Mouse (Mus musculus) MEL (cell line): Measurements from ENCODE around the gene Slc1a5. TPM values are rescaled to one million over a fixed set of nuclear protein-coding genes. Genes with fewer than 3 reads are reported as not detected.

Experiments
- DNase-seq: peaks from one replicate; pipeline ENCODE4 v3.0.0; 2011; ENCODE audit warnings: low read depth, low spot score
- H3K27ac ChIP-seq: 2 replicates; pipeline ENCODE4 v1.5.1; 2012; ENCODE audit warnings: low read depth, mild to moderate bottlenecking, control low read depth, low read length, moderate library complexity; ENCODE audit not compliant: control insufficient read depth
- H3K27me3 ChIP-seq, 2 experiments: fragments of 150-350 bp in 1 of 2; sonication (generic) in 1 of 2; 2 replicates each; pipeline ENCODE4 v1.6.1; 2012; ENCODE audit warnings: low read length in 2 of 2, mild to moderate bottlenecking in 2 of 2, improper control_type of control experiment in 1 of 2, moderate library complexity in 1 of 2; ENCODE audit not compliant: insufficient read depth in 2 of 2, control insufficient read depth in 1 of 2
- H3K36me3 ChIP-seq, 2 experiments: 2 replicates each; pipeline ENCODE4 v1.6.1; 2012 to 2014; ENCODE audit warnings: low read length in 2 of 2, improper control_type of control experiment in 1 of 2, inconsistent platforms in 1 of 2, mild to moderate bottlenecking in 1 of 2; ENCODE audit not compliant: insufficient read depth in 2 of 2, control insufficient read depth in 1 of 2
- H3K4me1 ChIP-seq, 2 experiments: fragments of 150-350 bp in 1 of 2; sonication (generic) in 1 of 2; 2 replicates each; pipeline ENCODE4 v1.6.1; 2012; ENCODE audit warnings: low read length in 2 of 2, improper control_type of control experiment in 1 of 2, mild to moderate bottlenecking in 1 of 2; ENCODE audit not compliant: insufficient read depth in 2 of 2, control insufficient read depth in 1 of 2
- H3K4me3 ChIP-seq, 2 experiments: fragments of 150-350 bp in 1 of 2; sonication (generic) in 1 of 2; 2 replicates each; pipeline ENCODE4 v1.5.1; 2012; ENCODE audit warnings: low read depth in 2 of 2, low read length in 2 of 2, mild to moderate bottlenecking in 2 of 2, moderate library complexity in 2 of 2, control low read depth in 1 of 2, improper control_type of control experiment in 1 of 2; ENCODE audit not compliant: control insufficient read depth in 1 of 2, insufficient read depth in 1 of 2
- H3K79me2 ChIP-seq: 2 replicates; pipeline ENCODE4 v1.6.1; 2012; ENCODE audit warnings: mild to moderate bottlenecking, low read length, moderate library complexity; ENCODE audit not compliant: control insufficient read depth, poor library complexity, insufficient read depth
- H3K9ac ChIP-seq: 2 replicates; pipeline ENCODE4 v1.6.1; 2012; ENCODE audit warnings: low read depth, mild to moderate bottlenecking, control low read depth, low read length, moderate library complexity; ENCODE audit not compliant: control insufficient read depth, poor library complexity, severe bottlenecking
- H3K9me3 ChIP-seq: fragments of 150-350 bp; sonication (generic); replicated peaks from 2 replicates; pipeline ENCODE4 v1.6.1; 2012; ENCODE audit warnings: mild to moderate bottlenecking, low read length, improper control_type of control experiment, moderate library complexity; ENCODE audit not compliant: insufficient read depth
- CTCF ChIP-seq, 3 experiments: IDR thresholded peaks in 2 of 3; conservative IDR thresholded peaks in 1 of 3; 2 replicates each; pipeline ENCODE4 v1.5.1; 2011 to 2012; ENCODE audit warnings: low read length in 3 of 3, low read depth in 2 of 3, mild to moderate bottlenecking in 2 of 3, improper control_type of control experiment in 1 of 3, inconsistent platforms in 1 of 3, mixed read lengths in 1 of 3, moderate library complexity in 1 of 3; ENCODE audit not compliant: control insufficient read depth in 1 of 3, insufficient read depth in 1 of 3, poor library complexity in 1 of 3, severe bottlenecking in 1 of 3
- ELF1 ChIP-seq: IDR thresholded peaks from 2 replicates; pipeline ENCODE4 v1.6.1; 2014; ENCODE audit warnings: low read depth, mild to moderate bottlenecking, inconsistent platforms, low read length, improper control_type of control experiment, moderate library complexity
- GABPA ChIP-seq: IDR thresholded peaks from 2 replicates; pipeline ENCODE4 v1.6.1; 2012; ENCODE audit warnings: low read depth, mild to moderate bottlenecking, inconsistent platforms, low read length, improper control_type of control experiment, moderate library complexity
- JUND ChIP-seq: IDR thresholded peaks from 2 replicates; pipeline ENCODE4 v1.6.1; 2011; ENCODE audit warnings: low read depth, mild to moderate bottlenecking, improper control_type of control experiment, low read length
- KAT2A ChIP-seq: conservative IDR thresholded peaks from 2 replicates; pipeline ENCODE4 v1.6.1; 2012; ENCODE audit warnings: low read depth, low read length, improper control_type of control experiment, inconsistent platforms
- MAFK ChIP-seq: IDR thresholded peaks from 2 replicates; pipeline ENCODE4 v1.6.1; 2011; ENCODE audit warnings: low read depth, mild to moderate bottlenecking, low read length, improper control_type of control experiment, borderline replicate concordance
- MAX ChIP-seq: IDR thresholded peaks from 2 replicates; pipeline ENCODE4 v1.6.1; 2011; ENCODE audit warnings: low read length, improper control_type of control experiment
- MAZ ChIP-seq: IDR thresholded peaks from 2 replicates; pipeline ENCODE4 v1.6.1; 2012; ENCODE audit warnings: low read depth, mild to moderate bottlenecking, inconsistent platforms, low read length, improper control_type of control experiment
- MEF2A ChIP-seq: IDR thresholded peaks from 2 replicates; pipeline ENCODE4 v1.6.1; 2014; ENCODE audit warnings: low read depth, mild to moderate bottlenecking, inconsistent platforms, low read length, improper control_type of control experiment; ENCODE audit not compliant: poor library complexity, insufficient replicate concordance, severe bottlenecking; ENCODE audit errors: extremely low read depth
- MYB ChIP-seq: IDR thresholded peaks from 2 replicates; pipeline ENCODE4 v1.6.1; 2011; ENCODE audit warnings: mild to moderate bottlenecking, low read depth, low read length, improper control_type of control experiment
- MYC ChIP-seq: IDR thresholded peaks from 2 replicates; pipeline ENCODE4 v1.6.1; 2011; ENCODE audit warnings: low read depth, mild to moderate bottlenecking, low read length, improper control_type of control experiment, moderate library complexity
- NELFE ChIP-seq: IDR thresholded peaks from 2 replicates; pipeline ENCODE4 v1.6.1; 2011; ENCODE audit warnings: low read depth, low read length, improper control_type of control experiment
- NRF1 ChIP-seq: IDR thresholded peaks from 2 replicates; pipeline ENCODE4 v1.6.1; 2014; ENCODE audit warnings: low read depth, mild to moderate bottlenecking, inconsistent platforms, low read length, improper control_type of control experiment, moderate library complexity; ENCODE audit not compliant: poor library complexity, insufficient read depth, severe bottlenecking
- POLR2AphosphoS2 ChIP-seq: IDR thresholded peaks from 2 replicates; pipeline ENCODE4 v1.6.1; 2011; ENCODE audit warnings: low read length, improper control_type of control experiment
- POLR2AphosphoS5 ChIP-seq: IDR thresholded peaks from 2 replicates; pipeline ENCODE4 v1.6.1; 2012; ENCODE audit warnings: low read depth, borderline replicate concordance, mild to moderate bottlenecking, inconsistent platforms, low read length, moderate library complexity, mixed read lengths
- RCOR1 ChIP-seq: IDR thresholded peaks from 2 replicates; pipeline ENCODE4 v1.6.1; 2012; ENCODE audit warnings: low read depth, mild to moderate bottlenecking, inconsistent platforms, low read length, improper control_type of control experiment
- SIN3A ChIP-seq: IDR thresholded peaks from 2 replicates; pipeline ENCODE4 v1.6.1; 2012; ENCODE audit warnings: low read length, improper control_type of control experiment, inconsistent platforms
- SMC3 ChIP-seq: IDR thresholded peaks from 2 replicates; pipeline ENCODE4 v1.6.1; 2011; ENCODE audit warnings: low read depth, low read length, improper control_type of control experiment
- TAL1 ChIP-seq: IDR thresholded peaks from 2 replicates; pipeline ENCODE4 v1.6.1; 2012; ENCODE audit warnings: mild to moderate bottlenecking, inconsistent platforms, low read length, moderate library complexity, mixed read lengths
- TBP ChIP-seq: IDR thresholded peaks from 2 replicates; pipeline ENCODE4 v1.8.0; 2011; ENCODE audit warnings: low read depth, low read length, improper control_type of control experiment
- TCF12 ChIP-seq: IDR thresholded peaks from 2 replicates; pipeline ENCODE4 v1.6.1; 2014; ENCODE audit warnings: low read depth, mild to moderate bottlenecking, inconsistent platforms, low read length, improper control_type of control experiment, moderate library complexity
- UBTF ChIP-seq: IDR thresholded peaks from 2 replicates; pipeline ENCODE4 v1.6.1; 2012; ENCODE audit warnings: low read depth, mild to moderate bottlenecking, inconsistent platforms, low read length, improper control_type of control experiment, moderate library complexity, borderline replicate concordance; ENCODE audit not compliant: insufficient read depth
- polyA plus RNA-seq, 2 experiments: library from polyadenylated mRNA; stranded (reverse) in 1 of 2; unstranded in 1 of 2; fragments of >175 nt in 1 of 2; fragments of >200 nt in 1 of 2; gene quantifications; 2 replicates each; pipeline versions ENCODE4 v1.2.1 to v1.2.4; 2012; ENCODE audit warnings: low replicate concordance in 2 of 2, low read depth in 1 of 2; ENCODE audit not compliant: insufficient read length in 2 of 2, insufficient read depth in 1 of 2, missing spikeins in 1 of 2
- total RNA-seq: library from RNA; depleted of rRNA; stranded (reverse); fragments of 300-350 nt; gene quantifications from 2 replicates; pipeline ENCODE4 v1.2.3, GENCODE M21; 2012

The Slc1a5 gene
- total and polyA plus RNA-seq, 3 experiments, result 72.0 to 180 TPM; not detected in 1

DNA sequence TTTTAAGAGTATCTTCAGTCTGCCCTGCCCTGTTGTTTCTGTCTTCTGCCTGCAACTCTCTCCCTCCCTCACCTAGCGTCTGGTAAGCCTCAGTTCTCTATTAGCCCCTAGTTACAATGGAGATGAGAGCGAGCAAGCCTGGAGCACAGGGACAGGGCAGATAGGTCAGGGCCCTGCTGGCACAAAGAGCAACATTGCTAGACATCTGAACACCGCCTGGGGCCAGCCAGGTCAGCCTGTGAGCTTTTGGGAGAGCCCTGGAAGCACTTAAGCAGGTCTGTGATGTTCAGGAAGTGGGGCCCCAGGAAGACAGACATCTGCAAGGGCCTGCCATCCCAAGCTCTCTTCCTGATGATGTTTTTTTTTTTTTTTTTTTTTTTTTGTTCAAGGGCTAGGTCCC, 40.0 kb downstream of the Slc1a5 start:
- DNase-seq, result no peak
- Histone ChIP-seq H3K79me2 (peaks cover 61% of the 10 kb centered on the region), H3K9me3 (no peaks in the 10 kb centered on the region), H3K27me3 (no peaks in the 10 kb centered on the region), H3K4me3 (no peak overlapping the region), H3K4me1 (peaks cover 13 to 23% of the 10 kb centered on the region in 2 experiments), H3K9ac (no peak overlapping the region), H3K36me3 (peaks cover 9 to 34% of the 10 kb centered on the region in 2 experiments), H3K27ac (no peak overlapping the region)
- no peak for TF ChIP-seq UBTF
- TF ChIP-seq SMC3, result no peak
- TF ChIP-seq MAX, result no peak
- TF ChIP-seq TCF12, result no peak
- TF ChIP-seq SIN3A, result no peak
- no peak for TF ChIP-seq NELFE
- TF ChIP-seq CTCF (IDR thresholded peaks at IDR 0.05 in 2 of 3, conservative IDR thresholded peaks at IDR 0.05 in 1 of 3; ENCODE audit: control insufficient read depth in 1 of 3, insufficient read depth in 1 of 3, low read depth in 2 of 3, low read length in 3 of 3, poor library complexity in 1 of 3, severe bottlenecking in 1 of 3), result no peak
- no peak for TF ChIP-seq JUND
- no peak for TF ChIP-seq MAFK
- no peak for TF ChIP-seq ELF1
- no peak for TF ChIP-seq RCOR1
- no peak for TF ChIP-seq MYB
- no peak for TF ChIP-seq MYC
- TF ChIP-seq TBP, result no peak
- TF ChIP-seq TAL1, result no peak
- no peak for TF ChIP-seq KAT2A
- no peak for TF ChIP-seq POLR2AphosphoS2

GRCm38 (mm10) chr7:16821669-16822101, 40.5 kb downstream of the Slc1a5 start:
- H3K27me3 ChIP-seq, result no peaks in the 10 kb centered on the region
- DNase-seq, result no peak
- H3K4me3 ChIP-seq, result no peak overlapping the region
- H3K27ac ChIP-seq, result no peak overlapping the region
- no peaks in the 10 kb centered on the region for H3K9me3 ChIP-seq
- H3K79me2 ChIP-seq, result peaks cover 56% of the 10 kb centered on the region
- TF ChIP-seq RCOR1 (no peak), MAZ (no peak), NRF1 (no peak), SMC3 (no peak), KAT2A (no peak), TBP (no peak), MEF2A (no peak), POLR2AphosphoS2 (no peak), GABPA (no peak), POLR2AphosphoS5 (no peak), UBTF (no peak)
- H3K36me3 ChIP-seq, result peaks cover 9 to 34% of the 10 kb centered on the region in 2 experiments
- peaks cover 13 to 23% of the 10 kb centered on the region in 2 experiments for H3K4me1 ChIP-seq
- H3K9ac ChIP-seq, result no peak overlapping the region
